Mouse (Mus musculus) C2C12 (cell line): ENCODE results near the gene Mcfd2.

Experiments
- CTCF ChIP-seq: IDR thresholded peaks from one replicate; pipeline ENCODE4 v1.5.1; 2011; ENCODE audit not compliant: control insufficient read depth, insufficient read depth, insufficient read length
- FOSL1 ChIP-seq: IDR thresholded peaks from one replicate; pipeline ENCODE4 v1.8.0; 2011; ENCODE audit warnings: mild to moderate bottlenecking, low read length; ENCODE audit not compliant: poor library complexity, insufficient read depth, severe bottlenecking
- MAX ChIP-seq: IDR thresholded peaks from one replicate; pipeline ENCODE4 v1.6.1; 2011; ENCODE audit warnings: mild to moderate bottlenecking, control low read depth
- MYOG ChIP-seq: IDR thresholded peaks from one replicate; pipeline ENCODE4 v1.6.1; 2011; ENCODE audit not compliant: control insufficient read depth, insufficient read length; ENCODE audit errors: extremely low read depth
- USF1 ChIP-seq: IDR thresholded peaks from one replicate; pipeline ENCODE4 v1.6.1; 2011; ENCODE audit warnings: low read depth, mild to moderate bottlenecking, control low read depth, moderate library complexity

- TF ChIP-seq CTCF (no peak), MAX (no peak), USF1 (no peak), FOSL1 (no peak), MYOG (no peak)
Measured at GRCm38 (mm10) chr17:87264054-87264830, 1.5 kb downstream of the Mcfd2 start.
